Mouse (Mus musculus): Measurements from ENCODE around the gene Thsd4.

Gene Thsd4

GRCm38 (mm10) chr9:60521806-60522264 is at the start of gene Thsd4:
TSS of gene Thsd4 (minus strand) at chr9:60522046.
- DNase-seq (ENCODE audit: low read depth, low spot score) = peak; percentile 52

- no peak for DNase-seq (ENCODE audit: low read depth, low spot score)
These were observed 49.2 kb upstream of the Thsd4 start for GRCm38 (mm10) chr9:60571041-60571440.

DNA sequence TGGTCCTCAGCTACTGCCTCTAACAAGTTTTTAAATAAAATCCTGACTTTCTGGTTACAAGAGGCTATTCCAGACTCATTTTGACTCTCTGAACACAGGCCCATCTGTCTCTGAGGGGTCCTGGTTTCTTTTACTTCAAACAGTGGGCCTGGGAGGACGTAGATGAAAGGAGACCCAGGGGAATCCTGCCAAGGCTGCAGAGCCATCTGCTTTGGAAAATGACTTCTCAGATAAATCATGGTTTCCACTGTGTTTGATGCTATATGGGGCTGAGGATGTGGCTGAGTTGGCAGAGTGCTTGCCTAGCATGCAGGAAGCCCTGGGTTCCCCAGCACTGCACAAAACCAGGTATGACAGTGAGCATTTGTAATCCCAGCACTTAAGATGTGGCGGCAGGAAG is 47.5 kb upstream of the Thsd4 start:
- DNase-seq (ENCODE audit: low read depth, low spot score) = no peak

DNA sequence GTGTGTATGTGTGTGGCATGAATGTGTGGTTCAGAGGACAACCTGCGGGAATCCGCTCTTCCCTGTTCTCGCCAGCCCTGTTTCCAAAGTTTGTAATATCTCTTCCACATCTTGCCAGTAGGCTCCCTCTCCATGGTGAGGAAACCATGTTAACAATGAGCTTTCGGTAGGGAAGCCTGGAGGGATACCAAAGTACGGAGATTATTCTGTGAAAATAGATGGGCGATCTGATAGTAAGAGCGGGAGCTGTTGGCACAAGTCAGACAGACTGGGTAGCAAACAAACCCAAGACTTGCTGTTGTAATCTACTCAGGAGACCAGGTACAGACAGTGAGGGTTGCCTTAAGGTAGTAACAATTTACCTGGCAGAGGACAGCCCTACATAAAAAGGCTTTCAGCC is 42.0 kb upstream of the Thsd4 start:
- DNase-seq (ENCODE audit: low read depth, low spot score) = no peak

- DNase-seq (ENCODE audit: low read depth, low spot score) = peak; percentile 80
These were observed 40.9 kb upstream of the Thsd4 start for GRCm38 (mm10) chr9:60562443-60563371.

- DNase-seq (ENCODE audit: low read depth, low spot score) = peak; percentile 15
These were observed 39.9 kb upstream of the Thsd4 start for GRCm38 (mm10) chr9:60561641-60562289.

GRCm38 (mm10) chr9:60558507-60558906 is 36.7 kb upstream of the Thsd4 start:
- DNase-seq (ENCODE audit: low read depth, low spot score) = no peak

DNA sequence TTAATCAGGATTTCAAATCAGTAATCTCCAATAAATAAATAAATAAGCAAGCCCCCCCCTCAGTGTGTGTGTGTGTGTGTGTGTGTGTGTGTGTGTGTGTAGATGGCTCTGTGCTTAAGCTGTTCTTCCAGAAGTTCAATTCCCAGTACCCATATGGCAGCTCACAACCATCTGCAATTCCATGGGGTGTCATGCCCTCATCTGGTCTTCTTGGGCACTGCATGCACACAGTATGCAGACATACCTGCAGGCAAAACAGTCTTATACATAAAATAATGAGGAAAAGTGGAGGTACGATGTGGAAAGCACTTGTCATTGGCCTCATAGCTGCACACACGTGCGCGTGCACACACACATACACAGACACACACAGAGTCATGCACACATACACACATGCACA is 29.4 kb upstream of the Thsd4 start:
- peak; percentile 18 for DNase-seq (ENCODE audit: low read depth, low spot score)

- DNase-seq (ENCODE audit: low read depth, low spot score) = peak; percentile 65
These were observed 26.3 kb upstream of the Thsd4 start for GRCm38 (mm10) chr9:60548182-60548581.

GRCm38 (mm10) chr9:60546169-60546568 is 24.3 kb upstream of the Thsd4 start:
- no peak for DNase-seq (ENCODE audit: low read depth, low spot score)

DNA sequence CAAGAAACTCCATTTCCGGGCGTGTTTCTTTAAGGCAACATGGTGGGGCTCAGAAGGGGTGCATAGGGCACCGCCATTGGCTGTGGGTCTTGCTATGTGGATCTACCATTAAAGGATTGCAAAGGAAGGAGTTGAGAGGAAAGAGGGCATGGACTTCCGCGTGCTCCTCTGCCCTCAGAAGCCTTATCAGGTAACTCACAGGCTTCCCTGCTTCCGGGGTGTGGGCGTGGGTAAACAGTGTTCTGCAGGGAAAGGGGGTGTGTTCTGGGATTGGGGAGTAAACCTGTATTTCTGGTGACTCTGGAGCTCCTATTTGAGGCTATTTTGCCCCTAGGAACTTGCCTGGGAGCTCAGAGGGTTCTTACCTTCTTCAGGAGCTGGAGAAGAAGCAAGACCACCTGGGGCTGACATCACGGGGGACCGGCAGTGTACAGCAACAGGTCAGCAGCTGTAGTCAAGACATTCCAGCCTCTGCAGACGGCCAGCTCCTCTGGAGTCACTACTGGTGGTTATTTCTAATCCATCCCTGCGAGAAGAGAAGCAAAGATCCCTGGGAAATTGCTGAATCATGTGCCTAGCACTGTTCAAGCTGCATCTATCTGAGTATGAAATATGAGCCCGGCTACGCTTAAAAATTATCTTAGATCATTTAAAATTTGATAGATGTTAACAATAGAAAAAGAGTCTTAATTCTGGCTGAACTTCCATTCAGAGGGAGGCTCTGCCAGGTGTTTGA is 23.7 kb upstream of the Thsd4 start:
- no peak for DNase-seq (ENCODE audit: low read depth, low spot score)

- peak; percentile 28 for DNase-seq (ENCODE audit: low read depth, low spot score)
These were observed 21.7 kb upstream of the Thsd4 start for GRCm38 (mm10) chr9:60543422-60544015.

GRCm38 (mm10) chr9:60530310-60530709 is 8.5 kb upstream of the Thsd4 start:
- DNase-seq (ENCODE audit: low read depth, low spot score) = no peak

DNA sequence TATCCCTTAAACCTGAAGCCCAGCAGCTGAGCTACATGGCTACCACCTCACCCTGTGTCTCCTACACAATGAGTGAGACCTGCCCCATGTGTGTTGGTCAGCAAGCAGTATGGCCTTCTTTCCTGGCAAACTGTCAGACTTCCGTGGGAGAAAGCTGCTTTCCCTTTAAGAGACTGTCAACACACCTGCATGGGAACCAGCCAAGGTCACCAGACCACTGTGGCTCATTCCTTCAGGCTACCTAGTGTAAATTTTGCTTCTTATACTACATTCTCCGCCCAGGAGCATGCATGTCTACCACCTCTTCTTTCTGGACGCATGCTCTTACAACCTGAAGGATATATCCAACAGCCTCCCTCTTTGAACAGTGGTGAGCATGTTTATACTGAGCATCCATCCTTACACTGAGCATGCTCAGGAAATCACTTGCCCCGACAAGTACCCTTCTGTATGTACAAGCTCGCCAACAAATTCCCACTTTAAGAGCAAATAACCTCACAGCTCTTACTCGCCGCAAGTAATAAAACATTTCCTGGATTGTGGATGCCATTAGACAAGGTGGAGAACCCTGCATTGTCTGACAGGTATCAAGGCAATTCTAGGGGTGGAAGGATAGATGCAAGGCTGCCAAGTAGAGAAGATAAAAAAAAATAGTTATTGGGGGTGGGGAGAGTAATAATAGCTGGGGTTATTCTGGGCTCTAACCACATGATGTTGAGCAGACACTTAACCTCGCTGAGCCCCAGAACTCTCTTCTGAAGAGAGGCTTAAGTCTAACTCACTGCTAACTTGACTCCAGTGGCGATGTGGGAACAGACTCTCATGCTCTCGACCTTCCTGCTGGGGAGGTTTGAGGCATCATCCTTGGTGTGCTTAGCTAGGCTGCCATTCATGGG is 7.8 kb upstream of the Thsd4 start:
- DNase-seq (ENCODE audit: low read depth, low spot score) = no peak

DNA sequence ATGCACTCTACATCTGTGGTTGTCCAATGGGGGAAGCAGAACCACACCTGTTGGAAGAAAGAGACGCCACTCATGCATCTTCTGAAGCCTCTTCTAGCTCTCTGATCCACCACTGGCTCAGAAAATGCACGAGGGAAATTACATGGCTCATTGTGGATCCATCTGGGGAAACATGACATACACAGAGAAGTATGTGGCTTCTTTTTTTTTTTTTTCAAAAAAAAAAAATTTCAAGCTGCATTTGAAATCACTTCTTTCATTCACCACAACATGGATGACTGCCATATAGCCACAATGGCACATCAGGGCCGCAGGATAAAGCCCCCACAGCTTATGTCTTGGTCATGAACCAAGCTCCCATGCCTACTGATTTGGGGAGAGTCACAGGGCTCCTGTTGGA is 6.4 kb upstream of the Thsd4 start:
- DNase-seq (ENCODE audit: low read depth, low spot score) = no peak

DNA sequence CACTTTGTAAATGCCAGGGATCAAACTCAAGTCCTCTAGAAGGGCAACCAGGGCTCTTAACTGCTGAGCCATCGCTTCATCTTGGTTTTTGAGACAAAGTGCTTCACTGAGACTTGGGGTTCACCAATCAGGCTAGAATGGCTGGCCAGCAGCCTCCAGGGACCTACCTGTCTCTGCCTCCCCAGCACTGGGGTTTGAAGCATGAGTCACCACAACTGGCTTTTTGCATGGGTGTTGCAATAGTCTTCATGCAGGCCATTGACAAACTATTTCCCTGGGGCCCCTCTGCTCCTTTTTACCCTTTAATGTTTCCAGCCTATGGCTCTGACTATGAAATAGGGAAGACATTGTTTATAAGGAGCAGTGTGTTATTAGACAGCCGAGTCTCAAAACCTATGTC is 6.0 kb upstream of the Thsd4 start:
- no peak for DNase-seq (ENCODE audit: low read depth, low spot score)

- no peak for DNase-seq (ENCODE audit: low read depth, low spot score)
These were observed 5.2 kb upstream of the Thsd4 start for GRCm38 (mm10) chr9:60527051-60527450.

DNA sequence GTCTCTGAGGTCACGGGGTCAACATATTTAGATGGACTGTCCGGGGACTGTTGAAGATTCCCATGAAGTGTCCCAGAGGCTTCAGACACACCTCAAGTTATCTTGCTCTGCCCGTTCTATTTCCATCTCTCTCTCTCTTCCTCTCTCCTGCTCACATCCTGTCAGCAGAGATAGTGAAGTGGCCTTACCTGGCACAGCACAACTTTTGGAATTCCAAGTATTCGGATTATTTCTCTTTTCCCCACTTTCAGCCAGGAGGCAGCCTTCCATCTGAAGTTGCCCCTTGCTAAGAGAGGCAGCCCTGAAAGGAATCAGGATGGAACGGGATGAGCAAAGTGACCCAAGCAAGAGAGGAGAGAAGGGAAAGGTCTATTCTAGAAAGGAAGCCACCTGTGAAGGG is 4.3 kb upstream of the Thsd4 start:
- DNase-seq (ENCODE audit: low read depth, low spot score) = no peak

GRCm38 (mm10) chr9:60521143-60521542 is 703 bp downstream of the Thsd4 start:
- no peak for DNase-seq (ENCODE audit: low read depth, low spot score)

DNA sequence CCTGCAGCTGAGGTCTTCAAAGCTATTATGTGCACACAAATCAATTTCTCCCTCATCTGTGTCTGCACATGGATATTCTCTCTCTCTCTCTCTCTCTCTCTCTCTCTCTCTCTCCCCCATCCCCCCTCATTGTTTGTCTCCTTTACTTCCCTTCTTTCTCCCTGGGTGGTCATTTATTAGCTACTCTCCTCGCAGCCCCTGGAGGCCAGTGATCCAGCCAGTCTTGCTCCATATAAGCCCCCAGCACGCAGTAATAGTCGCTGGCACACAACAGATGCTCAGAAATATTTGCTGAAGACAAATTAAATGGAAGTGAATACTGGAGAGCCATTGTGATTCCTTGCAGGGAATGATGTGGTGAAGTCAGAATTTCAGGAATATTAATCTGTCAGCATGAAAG is 2.2 kb downstream of the Thsd4 start:
- no peak for DNase-seq (ENCODE audit: low read depth, low spot score)

DNA sequence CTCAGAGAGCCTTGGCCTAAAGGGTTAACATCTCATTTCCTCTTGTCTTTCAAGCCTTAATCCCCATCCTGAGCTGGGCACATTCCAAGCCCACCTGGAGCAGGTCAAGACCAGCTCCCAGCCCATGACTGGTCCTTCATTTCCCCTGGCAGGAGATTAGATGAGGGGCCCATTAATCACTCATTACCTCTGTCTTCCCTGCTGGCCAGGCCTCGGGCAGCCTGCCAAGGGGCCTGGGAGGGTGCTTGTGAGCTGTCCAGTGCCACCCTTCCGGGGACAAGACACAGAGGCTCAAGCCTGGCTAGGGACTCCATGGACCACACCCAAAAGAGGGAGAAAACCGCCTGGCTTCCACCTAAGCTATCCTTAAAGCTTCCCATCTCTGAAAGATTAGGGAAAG is 3.6 kb downstream of the Thsd4 start:
- DNase-seq (ENCODE audit: low read depth, low spot score) = no peak

Measured in R1 (cell line).